Mouse (Mus musculus): Measurements from ENCODE around the gene Mall. TPM values are rescaled to one million over a fixed set of nuclear protein-coding genes. Genes with fewer than 3 reads are reported as not detected.

The Mall gene
- polyA plus RNA-seq, 1 experiment = 8.1 TPM

- Histone ChIP-seq H3K36me3 (ENCODE audit: control insufficient read depth, insufficient read depth, low read length) (no peaks in the 10 kb centered on the region), H3K27me3 (ENCODE audit: control insufficient read depth, insufficient read depth, low read length) (no peaks in the 10 kb centered on the region), H3K4me1 (replicated peaks; ENCODE audit: control insufficient read depth, insufficient read depth, low read length) (no peaks in the 10 kb centered on the region), H3K27ac (ENCODE audit: control insufficient read depth, insufficient read depth, low read length) (no peak overlapping the region), H3K4me3 (ENCODE audit: control insufficient read depth, insufficient read depth, low read length) (no peak overlapping the region)
- WGBS = 61% methylated on average over 1 of the region's 1 CpGs
- TF ChIP-seq POLR2A (IDR thresholded peaks at IDR 0.05; ENCODE audit: control insufficient read depth, extremely low read depth, insufficient read depth, low read length, poor library complexity) = no peak
- no peak for TF ChIP-seq CTCF (IDR thresholded peaks at IDR 0.05; ENCODE audit: borderline replicate concordance, control insufficient read depth, extremely low read depth, insufficient read depth, low read length, poor library complexity)
- no peak for DNase-seq
Measured at GRCm38 (mm10) chr2:127749376-127749775, 19.6 kb upstream of the Mall start.

- Histone ChIP-seq H3K27ac (ENCODE audit: control insufficient read depth, insufficient read depth, low read length) (no peak overlapping the region), H3K36me3 (ENCODE audit: control insufficient read depth, insufficient read depth, low read length) (no peaks in the 10 kb centered on the region), H3K4me1 (replicated peaks; ENCODE audit: control insufficient read depth, insufficient read depth, low read length) (no peaks in the 10 kb centered on the region), H3K27me3 (ENCODE audit: control insufficient read depth, insufficient read depth, low read length) (no peaks in the 10 kb centered on the region), H3K4me3 (ENCODE audit: control insufficient read depth, insufficient read depth, low read length) (no peak overlapping the region)
- no peak for TF ChIP-seq POLR2A (IDR thresholded peaks at IDR 0.05; ENCODE audit: control insufficient read depth, extremely low read depth, insufficient read depth, low read length, poor library complexity)
- TF ChIP-seq CTCF (IDR thresholded peaks at IDR 0.05; ENCODE audit: borderline replicate concordance, control insufficient read depth, extremely low read depth, insufficient read depth, low read length, poor library complexity) = no peak
- DNase-seq = no peak
- 79% methylated on average over 7 of the region's 7 CpGs for WGBS
Measured at GRCm38 (mm10) chr2:127748316-127748715, 18.6 kb upstream of the Mall start.

GRCm38 (mm10) chr2:127742637-127743036 is 12.9 kb upstream of the Mall start:
- no peak for DNase-seq
- Histone ChIP-seq H3K27ac (ENCODE audit: control insufficient read depth, insufficient read depth, low read length) (no peak overlapping the region), H3K27me3 (ENCODE audit: control insufficient read depth, insufficient read depth, low read length) (no peaks in the 10 kb centered on the region), H3K4me3 (ENCODE audit: control insufficient read depth, insufficient read depth, low read length) (no peak overlapping the region), H3K36me3 (ENCODE audit: control insufficient read depth, insufficient read depth, low read length) (no peaks in the 10 kb centered on the region), H3K4me1 (replicated peaks; ENCODE audit: control insufficient read depth, insufficient read depth, low read length) (no peaks in the 10 kb centered on the region)
- TF ChIP-seq POLR2A (IDR thresholded peaks at IDR 0.05; ENCODE audit: control insufficient read depth, extremely low read depth, insufficient read depth, low read length, poor library complexity) (no peak), CTCF (IDR thresholded peaks at IDR 0.05; ENCODE audit: borderline replicate concordance, control insufficient read depth, extremely low read depth, insufficient read depth, low read length, poor library complexity) (no peak)
- WGBS = 87% methylated on average over 3 of the region's 3 CpGs

- Histone ChIP-seq H3K4me3 (ENCODE audit: control insufficient read depth, insufficient read depth, low read length) (no peak overlapping the region), H3K36me3 (ENCODE audit: control insufficient read depth, insufficient read depth, low read length) (no peaks in the 10 kb centered on the region), H3K27ac (ENCODE audit: control insufficient read depth, insufficient read depth, low read length) (no peak overlapping the region), H3K4me1 (replicated peaks; ENCODE audit: control insufficient read depth, insufficient read depth, low read length) (no peaks in the 10 kb centered on the region), H3K27me3 (ENCODE audit: control insufficient read depth, insufficient read depth, low read length) (no peaks in the 10 kb centered on the region)
- TF ChIP-seq CTCF (IDR thresholded peaks at IDR 0.05; ENCODE audit: borderline replicate concordance, control insufficient read depth, extremely low read depth, insufficient read depth, low read length, poor library complexity) (no peak), POLR2A (IDR thresholded peaks at IDR 0.05; ENCODE audit: control insufficient read depth, extremely low read depth, insufficient read depth, low read length, poor library complexity) (no peak)
- DNase-seq = no peak
- 93% methylated on average over 9 of the region's 9 CpGs for WGBS
Measured at GRCm38 (mm10) chr2:127740756-127741519, 11.2 kb upstream of the Mall start.

GRCm38 (mm10) chr2:127737885-127738284 is 8.2 kb upstream of the Mall start:
- Histone ChIP-seq H3K27me3 (ENCODE audit: control insufficient read depth, insufficient read depth, low read length) (no peaks in the 10 kb centered on the region), H3K36me3 (ENCODE audit: control insufficient read depth, insufficient read depth, low read length) (no peaks in the 10 kb centered on the region), H3K27ac (ENCODE audit: control insufficient read depth, insufficient read depth, low read length) (no peak overlapping the region), H3K4me3 (ENCODE audit: control insufficient read depth, insufficient read depth, low read length) (no peak overlapping the region), H3K4me1 (replicated peaks; ENCODE audit: control insufficient read depth, insufficient read depth, low read length) (no peaks in the 10 kb centered on the region)
- TF ChIP-seq POLR2A (IDR thresholded peaks at IDR 0.05; ENCODE audit: control insufficient read depth, extremely low read depth, insufficient read depth, low read length, poor library complexity) = no peak
- no peak for TF ChIP-seq CTCF (IDR thresholded peaks at IDR 0.05; ENCODE audit: borderline replicate concordance, control insufficient read depth, extremely low read depth, insufficient read depth, low read length, poor library complexity)
- 91% methylated on average over 3 of the region's 3 CpGs for WGBS
- DNase-seq = no peak

GRCm38 (mm10) chr2:127736631-127737209 is 7.0 kb upstream of the Mall start:
- Histone ChIP-seq H3K27me3 (ENCODE audit: control insufficient read depth, insufficient read depth, low read length) (no peaks in the 10 kb centered on the region), H3K4me3 (ENCODE audit: control insufficient read depth, insufficient read depth, low read length) (no peak overlapping the region), H3K4me1 (replicated peaks; ENCODE audit: control insufficient read depth, insufficient read depth, low read length) (no peaks in the 10 kb centered on the region), H3K27ac (ENCODE audit: control insufficient read depth, insufficient read depth, low read length) (no peak overlapping the region), H3K36me3 (ENCODE audit: control insufficient read depth, insufficient read depth, low read length) (no peaks in the 10 kb centered on the region)
- TF ChIP-seq POLR2A (IDR thresholded peaks at IDR 0.05; ENCODE audit: control insufficient read depth, extremely low read depth, insufficient read depth, low read length, poor library complexity) (no peak), CTCF (IDR thresholded peaks at IDR 0.05; ENCODE audit: borderline replicate concordance, control insufficient read depth, extremely low read depth, insufficient read depth, low read length, poor library complexity) (no peak)
- WGBS = 35% methylated on average over 6 of the region's 6 CpGs
- no peak for DNase-seq
